Mouse (Mus musculus) frontal cortex, adult (tissue): ENCODE measurements at regions not wholly inside any gene's neighbourhood (a gene's known extent, or its start where the extent isn't known, plus 50 kb on each side); places are given as distances from the start of the nearest gene placed in this dataset.

ENCODE experiments used
- ATAC-seq: cut with Nextera tagmentation; 2 replicates; pipeline ENCODE4 v1.9.2; 2017; ENCODE audit warnings: mild to moderate bottlenecking, moderate library complexity, mixed read lengths; ENCODE audit not compliant: low TSS enrichment

- no peak for ATAC-seq
Observed at GRCm38 (mm10) chr3:128723100-128723499, 476.6 kb upstream of the Pitx2 start.

GRCm38 (mm10) chr3:128720276-128720675, 479.4 kb upstream of the Pitx2 start:
- ATAC-seq, result no peak

GRCm38 (mm10) chr3:128719226-128719625, 480.5 kb upstream of the Pitx2 start:
- ATAC-seq, result no peak

- ATAC-seq, result no peak
Observed at GRCm38 (mm10) chr3:128707270-128707669, 492.4 kb upstream of the Pitx2 start.

GRCm38 (mm10) chr3:128668468-128669127, 531.1 kb upstream of the Pitx2 start:
- ATAC-seq, result no peak

GRCm38 (mm10) chr3:128665184-128665583, 534.5 kb upstream of the Pitx2 start:
- no peak for ATAC-seq

GRCm38 (mm10) chr3:128636960-128637755, 562.5 kb upstream of the Pitx2 start:
- no peak for ATAC-seq

GRCm38 (mm10) chr3:128627696-128628095, 572.0 kb upstream of the Pitx2 start:
- no peak for ATAC-seq

- no peak for ATAC-seq
Observed at GRCm38 (mm10) chr3:128616675-128617074, 583.0 kb upstream of the Pitx2 start.

- no peak for ATAC-seq
Observed at GRCm38 (mm10) chr3:128613657-128614056, 586.0 kb upstream of the Pitx2 start.

- no peak for ATAC-seq
Observed at GRCm38 (mm10) chr3:128610731-128611130, 588.9 kb upstream of the Pitx2 start.

GRCm38 (mm10) chr3:128608694-128609093, 591.0 kb upstream of the Pitx2 start:
- no peak for ATAC-seq

GRCm38 (mm10) chr3:128575339-128576129, 624.1 kb upstream of the Pitx2 start:
- ATAC-seq, result no peak

GRCm38 (mm10) chr3:128570551-128570950, 629.1 kb upstream of the Pitx2 start:
- ATAC-seq, result no peak

GRCm38 (mm10) chr3:128565386-128565785, 634.3 kb upstream of the Pitx2 start:
- no peak for ATAC-seq

- ATAC-seq, result peak; percentile 95
Observed at GRCm38 (mm10) chr3:128546416-128547327, 650.5 kb upstream of the Fam241a start.

GRCm38 (mm10) chr3:128525427-128525826, 629.3 kb upstream of the Fam241a start:
- ATAC-seq, result peak; percentile 64

GRCm38 (mm10) chr3:128520671-128521103, 624.6 kb upstream of the Fam241a start:
- peak; percentile 74 for ATAC-seq

- ATAC-seq, result peak; percentile 86
Observed at GRCm38 (mm10) chr3:128519913-128520316, 623.8 kb upstream of the Fam241a start.

GRCm38 (mm10) chr3:128518806-128519205, 622.7 kb upstream of the Fam241a start:
- peak; percentile 77 for ATAC-seq

GRCm38 (mm10) chr3:128471111-128471510, 575.0 kb upstream of the Fam241a start:
- ATAC-seq, result no peak
